Mouse (Mus musculus) myocyte (in vitro differentiated cells): ENCODE measurements at regions not wholly inside any gene's neighbourhood (a gene's known extent, or its start where the extent isn't known, plus 50 kb on each side); places are given as distances from the start of the nearest gene placed in this dataset.

Source experiments
- H3K27me3 ChIP-seq: one replicate; pipeline ENCODE4 v1.6.1; 2011; ENCODE audit not compliant: control insufficient read depth, insufficient read depth, insufficient read length
- H3K36me3 ChIP-seq: one replicate; pipeline ENCODE4 v1.6.1; 2011; ENCODE audit not compliant: control insufficient read depth, insufficient read depth
- H3K4me2 ChIP-seq: one replicate; pipeline ENCODE4 v1.6.1; 2011; ENCODE audit warnings: low read depth, control low read depth
- H3K4me3 ChIP-seq: one replicate; pipeline ENCODE4 v1.5.1; 2011; ENCODE audit warnings: mild to moderate bottlenecking, control low read depth, moderate library complexity
- H3K79me2 ChIP-seq: one replicate; pipeline ENCODE4 v1.6.1; 2011; ENCODE audit not compliant: control insufficient read depth, insufficient read depth
- H3ac ChIP-seq: one replicate; pipeline ENCODE4 v1.6.1; 2011; ENCODE audit not compliant: control insufficient read depth, insufficient read length
- CEBPB ChIP-seq: IDR thresholded peaks from 2 replicates; pipeline ENCODE4 v1.6.1; 2011; ENCODE audit warnings: mild to moderate bottlenecking, moderate library complexity; ENCODE audit not compliant: poor library complexity, insufficient read depth, severe bottlenecking
- E2F4 ChIP-seq: IDR thresholded peaks from one replicate; pipeline ENCODE4 v1.6.1; 2011; ENCODE audit warnings: mild to moderate bottlenecking, control low read depth, moderate library complexity; ENCODE audit not compliant: insufficient read depth
- MAX ChIP-seq: IDR thresholded peaks from one replicate; pipeline ENCODE4 v1.6.1; 2011; ENCODE audit warnings: low read depth, mild to moderate bottlenecking, control low read depth
- MYOD1 ChIP-seq, 3 experiments: IDR thresholded peaks; one replicate each; pipeline ENCODE4 v1.6.1; 2011; ENCODE audit warnings: control low read depth in 2 of 3, low read depth in 2 of 3, mild to moderate bottlenecking in 2 of 3, moderate library complexity in 1 of 3; ENCODE audit not compliant: insufficient read length in 2 of 3, control insufficient read depth in 1 of 3
- MYOG ChIP-seq, 3 experiments: IDR thresholded peaks; one replicate each; pipeline ENCODE4 v1.6.1; 2011; ENCODE audit warnings: control low read depth in 2 of 3, low read depth in 2 of 3, mild to moderate bottlenecking in 2 of 3; ENCODE audit not compliant: insufficient read length in 2 of 3, control insufficient read depth in 1 of 3, insufficient read depth in 1 of 3
- POLR2A ChIP-seq: IDR thresholded peaks from one replicate; pipeline ENCODE4 v1.6.1; 2011; ENCODE audit warnings: low read depth, mild to moderate bottlenecking, control low read depth, moderate library complexity; ENCODE audit not compliant: insufficient read length
- POLR2AphosphoS2 ChIP-seq: IDR thresholded peaks from one replicate; pipeline ENCODE4 v1.6.1; 2011; ENCODE audit warnings: low read depth, control low read depth; ENCODE audit not compliant: insufficient read length
- REST ChIP-seq: IDR thresholded peaks from one replicate; pipeline ENCODE4 v1.6.1; 2011; ENCODE audit warnings: mild to moderate bottlenecking, control low read depth, moderate library complexity; ENCODE audit not compliant: insufficient read depth, insufficient read length
- SRF ChIP-seq: IDR thresholded peaks from one replicate; pipeline ENCODE4 v1.6.1; 2011; ENCODE audit warnings: low read depth; ENCODE audit not compliant: control insufficient read depth, insufficient read length
- TCF12 ChIP-seq: IDR thresholded peaks from one replicate; pipeline ENCODE4 v1.6.1; 2011; ENCODE audit warnings: mild to moderate bottlenecking, control low read depth; ENCODE audit not compliant: poor library complexity, insufficient read depth, severe bottlenecking
- TCF3 ChIP-seq: IDR thresholded peaks from one replicate; pipeline ENCODE4 v1.6.1; 2011; ENCODE audit warnings: low read depth, control low read depth; ENCODE audit not compliant: insufficient read length
- USF1 ChIP-seq: IDR thresholded peaks from one replicate; pipeline ENCODE4 v1.6.1; 2011; ENCODE audit warnings: low read depth, mild to moderate bottlenecking, control low read depth, moderate library complexity

- Histone ChIP-seq H3K27me3 (no peaks in the 10 kb centered on the region), H3K79me2 (no peaks in the 10 kb centered on the region), H3K36me3 (no peaks in the 10 kb centered on the region), H3K4me3 (no peak overlapping the region), H3ac (no peak overlapping the region), H3K4me2 (peak overlapping the region; percentile 88)
- no peak for TF ChIP-seq POLR2AphosphoS2
- peak; percentile 90 to 99 (median 97) for TF ChIP-seq MYOD1 (IDR thresholded peaks at IDR 0.05; ENCODE audit: control insufficient read depth in 1 of 3, insufficient read length in 2 of 3, low read depth in 2 of 3)
- peak; percentile 87 to 99 (median 93) for TF ChIP-seq MYOG (IDR thresholded peaks at IDR 0.05; ENCODE audit: control insufficient read depth in 1 of 3, insufficient read depth in 1 of 3, insufficient read length in 2 of 3, low read depth in 2 of 3)
- peak; percentile 20 for TF ChIP-seq POLR2A
- TF ChIP-seq SRF = no peak
- peak; percentile 69; the same call in 1 of the 2 replicates for TF ChIP-seq CEBPB
- TF ChIP-seq TCF12 = peak; percentile 98
- peak; percentile 8 for TF ChIP-seq MAX
- TF ChIP-seq TCF3 = peak; percentile 96
Observed at GRCm38 (mm10) chr13:51314541-51314977, 93.9 kb upstream of the S1pr3 start.

GRCm38 (mm10) chr13:51315008-51315778 lies 93.2 kb upstream of the S1pr3 start:
- H3K4me2 ChIP-seq = peak overlapping the region; percentile 88

GRCm38 (mm10) chr13:51315779-51316041 lies 92.7 kb upstream of the S1pr3 start:
- H3K27me3 ChIP-seq = no peaks in the 10 kb centered on the region
- H3K79me2 ChIP-seq = no peaks in the 10 kb centered on the region
- H3K36me3 ChIP-seq = no peaks in the 10 kb centered on the region
- TF ChIP-seq POLR2A (no peak), MYOD1 (IDR thresholded peaks at IDR 0.05; ENCODE audit: control insufficient read depth in 1 of 3, insufficient read length in 2 of 3, low read depth in 2 of 3) (no peak), E2F4 (no peak), MAX (no peak), SRF (no peak), POLR2AphosphoS2 (no peak), CEBPB (no peak), USF1 (no peak), MYOG (IDR thresholded peaks at IDR 0.05; ENCODE audit: control insufficient read depth in 1 of 3, insufficient read depth in 1 of 3, insufficient read length in 2 of 3, low read depth in 2 of 3) (no peak), TCF12 (no peak), REST (no peak), TCF3 (no peak)
- peak overlapping the region; percentile 88 for H3K4me2 ChIP-seq
- H3ac ChIP-seq = no peak overlapping the region
- no peak overlapping the region for H3K4me3 ChIP-seq

More at GRCm38 (mm10) chr13:51315008-51315778, 93.2 kb upstream of the S1pr3 start:
- no peaks in the 10 kb centered on the region for H3K27me3 ChIP-seq
- H3K79me2 ChIP-seq = no peaks in the 10 kb centered on the region
- no peak for TF ChIP-seq POLR2AphosphoS2
- no peak for TF ChIP-seq MYOD1 (IDR thresholded peaks at IDR 0.05; ENCODE audit: control insufficient read depth in 1 of 3, insufficient read length in 2 of 3, low read depth in 2 of 3)
- TF ChIP-seq REST = no peak
- no peak for TF ChIP-seq CEBPB
- TF ChIP-seq MAX = no peak
- no peak for TF ChIP-seq POLR2A
- TF ChIP-seq SRF = no peak
- TF ChIP-seq MYOG (IDR thresholded peaks at IDR 0.05; ENCODE audit: control insufficient read depth in 1 of 3, insufficient read depth in 1 of 3, insufficient read length in 2 of 3, low read depth in 2 of 3) = no peak
- no peak for TF ChIP-seq USF1
- TF ChIP-seq E2F4 = no peak
- TF ChIP-seq TCF12 = no peak
- no peak for TF ChIP-seq TCF3
- no peak overlapping the region for H3ac ChIP-seq
- no peak overlapping the region for H3K4me3 ChIP-seq
- no peaks in the 10 kb centered on the region for H3K36me3 ChIP-seq

GRCm38 (mm10) chr13:51323058-51323715 lies 85.3 kb upstream of the S1pr3 start:
- no peaks in the 10 kb centered on the region for H3K36me3 ChIP-seq
- no peak overlapping the region for H3K4me3 ChIP-seq
- no peaks in the 10 kb centered on the region for H3K27me3 ChIP-seq
- H3ac ChIP-seq = no peak overlapping the region
- no peaks in the 10 kb centered on the region for H3K79me2 ChIP-seq
- no peak for TF ChIP-seq TCF3
- no peak for TF ChIP-seq CEBPB
- no peak for TF ChIP-seq USF1
- no peak for TF ChIP-seq MAX
- no peak for TF ChIP-seq MYOD1 (IDR thresholded peaks at IDR 0.05; ENCODE audit: control insufficient read depth in 1 of 3, insufficient read length in 2 of 3, low read depth in 2 of 3)
- TF ChIP-seq POLR2AphosphoS2 = no peak
- no peak for TF ChIP-seq MYOG (IDR thresholded peaks at IDR 0.05; ENCODE audit: control insufficient read depth in 1 of 3, insufficient read depth in 1 of 3, insufficient read length in 2 of 3, low read depth in 2 of 3)
- TF ChIP-seq POLR2A = no peak
- TF ChIP-seq REST = no peak
- no peak for TF ChIP-seq SRF
- TF ChIP-seq TCF12 = no peak
- TF ChIP-seq E2F4 = no peak
- no peak overlapping the region for H3K4me2 ChIP-seq
